Mouse (Mus musculus) thymus, postnatal 25 days (tissue): ENCODE measurements around the gene Nfe2l2.
A peak's percentile ranks its signal among the peaks of the same experiment; 100 is the strongest.
"Not testable (repeated sequence)": the region's sequence is repeated elsewhere in the genome, so short reads cannot be mapped to it uniquely, and the experiment has no call there.

Experiments used
- DNase-seq: peaks from one replicate; pipeline ENCODE4 v3.0.0; 2022

The Nfe2l2 gene

DNA sequence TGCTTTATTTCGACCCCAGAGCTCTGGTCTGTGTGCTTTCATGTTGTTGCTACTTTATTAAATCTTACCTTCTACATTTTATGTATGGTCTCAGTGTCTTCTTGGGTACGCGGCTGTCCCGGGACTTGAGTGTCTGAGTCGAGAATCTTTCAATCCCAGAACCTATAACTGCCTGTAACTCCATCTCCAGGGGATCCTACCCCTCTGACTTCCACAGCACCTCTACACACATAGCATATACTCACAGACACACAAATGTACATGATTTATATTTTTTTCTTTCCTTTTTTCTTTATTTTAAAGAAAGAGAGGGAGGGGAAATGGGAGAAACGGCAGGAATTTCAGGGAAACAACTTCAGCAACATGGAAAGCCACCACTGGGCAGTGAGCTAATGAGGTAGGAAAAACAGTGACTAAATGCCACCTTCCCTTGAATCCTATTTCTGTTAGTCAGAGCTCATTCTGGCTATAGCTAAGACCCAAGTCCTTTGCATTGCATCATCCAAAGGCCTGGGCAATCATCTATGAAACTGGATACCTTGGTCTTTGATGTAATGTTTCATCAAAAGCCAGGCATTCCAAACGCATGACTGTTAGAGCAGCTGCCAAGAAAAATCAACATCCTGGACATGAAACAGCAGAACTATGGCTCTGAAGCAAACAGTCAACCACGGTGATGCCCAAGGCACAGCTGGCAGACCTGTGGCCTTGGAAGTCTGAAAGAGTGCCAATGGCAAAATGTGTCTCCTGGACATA is 61.5 kb downstream of the Nfe2l2 start:
- DNase-seq, result no peak

DNA sequence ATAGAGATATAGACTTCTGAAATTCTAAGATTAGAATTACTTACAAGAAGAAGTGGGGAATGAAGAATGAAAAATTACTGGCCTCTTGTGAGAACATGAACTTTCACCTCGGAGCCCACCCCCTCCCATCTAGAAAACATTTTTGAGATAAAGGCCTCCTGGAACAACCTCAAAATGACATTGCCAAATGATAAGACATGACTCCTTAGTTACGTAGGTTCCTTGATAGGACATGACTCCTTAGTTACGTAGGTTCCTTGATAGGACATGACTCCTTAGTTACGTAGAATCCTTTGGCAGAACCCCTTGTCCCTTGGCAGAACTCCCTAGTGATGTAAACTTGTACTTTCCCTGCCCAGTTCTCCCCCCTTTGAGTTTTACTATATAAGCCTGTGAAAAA is 62.1 kb downstream of the Nfe2l2 start:
- not testable (repeated sequence) for DNase-seq

DNA sequence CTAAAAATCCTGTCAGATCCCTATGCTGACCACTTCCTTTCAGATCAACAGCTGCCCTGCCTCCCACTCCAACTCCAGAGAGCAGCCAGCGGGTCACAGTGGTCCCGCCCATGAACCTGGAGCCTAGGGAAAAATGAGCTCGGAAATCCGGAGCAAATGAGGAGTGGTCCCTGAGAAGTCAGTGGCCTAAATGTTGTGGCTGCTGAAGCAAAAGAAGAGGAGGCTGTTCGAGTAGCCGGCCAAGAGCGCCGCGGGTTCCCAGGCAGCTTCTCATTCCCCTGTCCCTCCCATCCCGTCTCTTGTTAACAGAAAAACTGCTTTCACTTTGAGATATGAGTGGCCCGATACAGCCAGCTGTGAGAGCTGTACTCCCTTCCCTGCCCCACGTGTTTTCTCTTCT is 64.9 kb downstream of the Nfe2l2 start:
- DNase-seq, result not testable (repeated sequence)

DNA sequence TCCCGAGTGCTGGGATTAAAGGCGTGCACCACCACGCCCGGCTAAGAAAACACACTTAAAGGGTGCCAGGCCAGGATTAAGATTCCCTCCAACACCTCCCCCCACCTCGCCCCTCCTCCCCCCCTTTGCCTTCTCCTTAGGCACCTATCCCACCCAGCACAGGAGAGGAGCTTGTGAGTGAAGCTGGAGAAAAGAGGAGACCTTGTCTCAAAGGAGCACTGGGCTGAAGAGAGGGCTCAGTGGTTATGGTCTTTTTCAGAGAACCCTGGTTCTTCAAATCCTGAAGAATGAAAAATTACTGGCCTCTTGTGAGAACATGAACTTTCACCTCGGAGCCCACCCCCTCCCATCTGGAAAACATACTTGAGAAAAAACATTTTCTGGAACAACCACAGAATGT is 66.6 kb downstream of the Nfe2l2 start:
- DNase-seq, result not testable (repeated sequence)

DNA sequence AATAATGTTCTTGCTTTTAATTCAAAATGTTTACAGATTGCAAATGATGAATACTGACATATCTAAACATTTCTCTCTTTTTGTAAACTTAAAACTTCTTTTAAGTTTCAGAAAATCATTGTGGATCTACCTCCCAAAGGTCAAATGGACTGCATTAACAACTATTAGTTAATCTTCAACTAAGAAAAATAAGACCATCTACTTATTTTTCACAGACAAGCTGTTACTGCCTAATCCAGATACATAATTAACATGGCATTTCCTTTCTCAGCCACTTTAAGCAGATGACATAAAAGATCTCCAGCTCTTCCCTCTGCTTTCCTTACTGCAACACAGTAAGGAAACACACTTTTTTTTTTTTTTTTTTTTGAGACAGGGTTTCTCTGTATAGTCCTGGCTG is 67.1 kb downstream of the Nfe2l2 start:
- no peak for DNase-seq

DNA sequence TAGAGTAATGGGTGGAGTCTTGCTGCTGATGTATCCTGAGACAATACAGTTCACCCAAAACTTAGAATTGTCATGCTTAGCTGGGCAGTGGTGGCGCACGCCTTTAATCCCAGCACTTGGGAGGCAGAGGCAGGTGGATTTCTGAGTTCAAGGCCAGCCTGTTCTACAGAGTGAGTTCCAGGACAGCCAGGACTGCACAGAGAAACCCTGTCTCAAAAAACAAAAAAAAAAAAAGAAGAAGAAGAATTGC is 67.5 kb downstream of the Nfe2l2 start:
- DNase-seq, result not testable (repeated sequence)

DNA sequence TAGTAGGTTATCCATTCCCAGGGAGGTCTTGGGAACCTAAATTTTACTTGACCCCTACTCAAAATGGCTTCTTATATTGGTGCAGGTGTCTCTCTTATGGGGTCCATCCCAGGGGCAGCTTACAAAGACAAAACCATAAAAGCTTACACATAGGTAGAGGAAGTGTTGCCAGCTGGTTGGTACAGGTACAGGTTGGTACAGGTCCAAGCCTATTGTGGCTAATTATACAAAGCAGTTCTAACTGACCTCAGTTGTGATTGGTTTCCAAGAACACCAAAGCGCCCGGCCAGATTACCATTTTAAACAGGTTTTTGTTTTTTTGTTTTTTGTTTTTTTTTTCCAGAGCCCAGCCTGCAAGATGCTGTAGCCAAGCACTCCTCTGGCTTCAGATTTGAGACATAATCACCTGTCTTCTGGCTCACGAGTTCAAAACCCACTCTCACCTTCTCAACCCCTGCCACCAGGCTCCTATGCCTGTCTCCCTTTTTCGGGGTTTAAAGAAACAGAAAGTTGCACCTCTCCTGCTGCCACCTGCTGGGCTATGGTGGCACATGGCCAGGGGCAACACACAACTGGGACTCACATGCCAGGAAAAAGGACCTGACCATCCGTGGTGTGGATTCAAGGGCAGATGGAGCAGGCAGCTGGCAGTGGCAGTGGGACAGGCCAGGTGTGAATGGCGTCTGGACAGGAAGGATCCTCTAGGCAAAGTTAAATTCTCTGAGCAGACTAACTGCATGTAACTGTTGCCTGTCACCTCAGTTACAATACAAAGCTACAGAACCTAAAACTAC is 68.0 kb downstream of the Nfe2l2 start:
- peak; percentile 79 for DNase-seq

DNA sequence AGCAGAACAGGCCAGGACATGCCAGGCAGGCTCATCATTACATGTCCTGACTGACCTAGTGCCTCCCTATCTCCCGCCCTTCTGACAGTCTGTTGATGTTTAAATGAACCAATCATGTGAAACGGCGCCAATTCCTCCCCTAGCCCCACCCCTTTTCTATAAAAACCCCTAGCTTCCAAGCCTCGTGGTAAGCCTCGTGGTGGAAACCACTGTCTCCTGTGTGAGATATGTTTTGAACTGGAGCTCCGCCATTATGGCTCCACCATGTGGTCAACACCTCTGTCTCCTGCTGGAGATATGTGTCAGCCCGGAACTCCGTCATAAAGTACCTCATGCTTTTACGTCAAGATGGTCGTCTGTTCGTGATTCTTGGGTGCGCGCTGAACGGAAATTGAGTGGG is 70.0 kb downstream of the Nfe2l2 start:
- not testable (repeated sequence) for DNase-seq

DNA sequence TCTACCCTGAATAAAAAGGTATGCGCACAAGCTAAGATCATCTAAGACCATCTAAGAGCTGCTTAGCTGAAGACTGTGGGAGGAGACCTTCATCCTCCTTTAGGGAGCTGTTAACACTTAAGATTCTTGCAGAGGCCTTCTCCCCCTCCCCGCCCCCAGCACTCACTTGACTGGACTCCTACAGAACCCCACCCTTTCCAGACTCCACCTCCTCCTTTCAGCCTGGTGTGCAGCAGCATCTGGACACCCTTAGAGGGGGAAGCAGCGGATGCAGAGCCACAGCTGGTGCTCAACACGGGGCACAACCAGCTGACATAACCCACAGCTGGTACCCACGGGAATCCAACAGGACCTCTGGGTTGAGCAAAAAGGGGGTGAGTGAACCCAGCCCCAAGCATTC is 70.7 kb downstream of the Nfe2l2 start:
- DNase-seq, result no peak

DNA sequence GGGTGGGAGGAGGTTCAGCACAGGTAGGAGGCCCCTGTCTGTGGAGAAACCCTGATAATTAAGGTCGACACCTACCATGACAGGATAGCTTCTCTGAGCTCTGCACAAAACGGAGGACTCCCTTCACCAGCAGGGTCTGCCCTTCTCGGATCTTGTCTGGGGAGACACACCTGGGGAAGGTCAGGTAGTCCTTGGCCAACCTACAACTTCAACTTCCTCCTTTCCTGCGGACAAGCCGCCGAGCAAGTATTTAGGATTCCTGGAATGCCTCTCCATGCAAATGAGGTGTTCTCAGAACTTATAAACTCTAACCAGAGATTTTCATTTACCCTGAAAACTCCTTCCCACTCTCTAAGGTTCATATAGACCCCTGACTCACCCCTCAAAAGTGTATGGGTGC is 71.1 kb downstream of the Nfe2l2 start:
- no peak for DNase-seq

DNA sequence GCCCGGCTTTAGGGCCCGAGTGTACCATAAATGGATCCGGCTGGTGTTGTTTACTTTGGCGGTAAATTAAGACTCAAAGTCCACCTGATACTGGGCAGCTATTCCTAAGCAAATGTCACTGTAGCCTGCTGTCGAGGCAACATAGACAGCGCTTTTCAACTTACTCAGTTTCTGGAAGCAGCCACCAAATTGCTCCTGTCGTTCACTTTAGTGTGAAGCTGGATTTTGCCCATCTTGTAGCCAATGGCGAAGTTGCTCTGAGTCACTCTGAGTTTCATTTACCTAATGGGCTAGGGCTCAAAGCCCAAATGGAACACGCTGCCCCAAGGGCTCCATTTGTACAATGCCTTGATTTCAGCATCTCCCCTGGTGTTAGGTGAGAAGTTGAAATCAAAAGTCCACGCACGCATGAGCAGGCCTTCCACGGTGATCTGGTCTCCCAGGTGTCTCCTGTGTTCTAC is 71.7 kb downstream of the Nfe2l2 start:
- no peak for DNase-seq

DNA sequence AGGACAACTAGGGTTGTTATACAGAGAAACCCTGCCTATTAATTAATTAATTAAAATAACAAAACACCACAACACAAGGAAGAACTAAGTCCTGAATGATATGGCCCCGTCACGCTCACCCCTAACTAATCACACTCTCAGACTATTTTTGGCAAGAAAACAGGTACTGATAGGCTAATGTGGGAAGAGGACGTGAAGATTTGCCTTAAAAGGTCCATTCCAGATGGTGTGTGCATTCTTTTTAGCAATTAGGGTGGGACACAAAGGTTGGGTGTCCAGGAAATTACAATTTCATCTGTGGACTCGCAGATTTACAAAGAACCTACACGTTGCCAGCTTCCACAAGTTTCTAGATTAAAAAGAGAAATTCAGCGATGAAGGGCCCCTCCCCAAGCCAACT is 72.4 kb downstream of the Nfe2l2 start:
- DNase-seq, result no peak

DNA sequence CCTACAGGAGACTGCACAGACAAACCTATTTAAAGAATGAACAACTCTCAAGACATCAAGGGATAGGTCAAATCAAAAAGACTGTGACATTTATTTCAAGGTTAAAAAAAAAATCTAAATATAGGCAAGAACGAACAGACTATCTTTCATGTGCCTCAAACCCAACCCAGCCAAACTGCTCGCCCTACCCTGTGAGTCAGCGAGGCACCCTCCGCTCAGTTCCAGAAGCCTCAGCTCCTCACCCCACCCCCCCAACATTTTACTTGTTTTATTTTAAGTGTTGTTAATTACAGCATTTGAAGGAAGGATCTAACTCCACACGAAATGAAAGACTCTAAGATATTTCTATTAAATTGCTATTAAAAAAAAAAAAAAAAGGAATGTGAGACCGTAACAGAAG is 73.0 kb downstream of the Nfe2l2 start:
- DNase-seq, result no peak

DNA sequence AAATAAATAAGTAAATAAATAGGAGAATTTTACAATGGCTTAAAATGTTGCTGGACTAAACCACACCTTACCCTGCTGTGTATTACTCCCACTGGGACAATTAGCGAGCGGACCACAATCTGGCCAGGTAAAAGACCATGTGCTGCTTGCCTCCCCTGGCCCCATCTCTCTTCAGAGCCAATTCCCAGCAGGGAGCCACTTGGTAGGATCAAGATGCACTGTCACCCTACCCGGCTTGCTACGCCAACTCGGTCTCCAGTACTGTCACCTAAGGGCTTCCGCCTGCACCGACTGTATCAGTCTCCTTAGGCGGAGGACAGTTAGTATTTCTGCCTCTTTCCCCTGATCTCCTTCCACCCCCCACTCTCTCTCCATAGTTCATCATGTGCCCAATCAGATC is 76.0 kb downstream of the Nfe2l2 start:
- no peak for DNase-seq

DNA sequence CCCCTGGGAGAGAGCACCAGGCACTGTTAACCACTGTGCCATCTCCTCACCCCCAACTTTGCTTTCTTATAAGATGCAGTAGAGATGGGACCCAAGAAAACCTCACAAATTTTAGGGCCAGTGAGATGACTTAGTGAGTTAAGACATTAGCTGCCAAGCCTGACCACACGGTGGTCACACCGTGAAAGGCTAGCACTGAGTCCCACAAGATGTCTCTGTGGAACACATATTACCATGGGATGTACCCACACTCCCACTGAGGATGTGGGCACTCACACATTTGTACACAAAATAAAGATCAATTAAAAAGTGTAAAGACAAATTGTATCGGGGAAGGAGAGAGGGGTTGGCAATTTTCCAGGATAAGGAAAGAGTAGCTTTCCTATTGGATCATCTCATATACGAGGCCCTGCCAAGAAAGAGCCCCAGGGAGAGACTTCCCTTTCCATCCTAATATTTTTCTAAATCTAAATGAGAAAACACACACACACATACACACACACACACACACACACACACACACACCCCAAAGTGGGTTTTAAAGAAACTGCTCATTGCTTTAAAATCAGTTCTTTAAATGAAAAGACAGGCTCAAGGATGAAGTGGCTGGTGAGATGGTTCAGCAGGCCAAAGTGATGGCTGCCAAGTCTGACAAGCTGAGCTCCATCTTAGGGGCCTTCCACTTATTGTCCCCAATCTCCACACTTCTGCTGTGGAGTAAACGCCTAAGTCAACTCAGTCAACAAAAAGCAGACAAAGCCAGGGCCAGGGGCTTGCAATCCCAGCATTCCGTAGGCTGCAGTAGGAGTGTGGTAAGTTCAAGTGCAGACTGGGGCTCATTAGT is 77.6 kb downstream of the Nfe2l2 start:
- no peak for DNase-seq
